ENCODE assay signal across 7 mouse cellular contexts in genomic region chr11:69766872-69767624, GRCm38 (mm10). TPM values are rescaled to one million over a fixed set of nuclear protein-coding genes. Genes with fewer than 3 reads are reported as not detected.
DNase-seq lines count a peak whose midpoint lies in the region; ATAC-seq and TF ChIP-seq lines count a peak whose summit lies in the region.

No protein-coding gene starts in this region.

- no peak overlapping the region for H3K9ac ChIP-seq in ES-E14 (ENCODE audit: insufficient read depth, low read depth, low read length, poor library complexity, severe bottlenecking)
- H3K9ac ChIP-seq in hindbrain, embryonic 14.5 days = peak overlapping the region; percentile 94
- H3K9ac ChIP-seq in lung, embryonic 14.5 days = peak overlapping the region; percentile 94

- peak overlapping the region; percentile 54 for H3K4me2 ChIP-seq in hindbrain, embryonic 14.5 days (replicated peaks)
- H3K4me2 ChIP-seq in lung, embryonic 14.5 days = peak overlapping the region; percentile 82

- peaks cover 0 to 11% of the 10 kb centered on the region in 2 experiments; a peak in 2 of 4 replicates for H3K4me1 ChIP-seq in ES-E14 (ENCODE audit: control insufficient read depth in 2 of 2, insufficient read depth in 2 of 2, low read length in 2 of 2, poor library complexity in 1 of 2)
- peaks cover 15% of the 10 kb centered on the region for H3K4me1 ChIP-seq in cortical plate, adult 2 months (ENCODE audit: control insufficient read depth, insufficient read depth, low read length)
- H3K4me1 ChIP-seq in hindbrain, embryonic 14.5 days (replicated peaks; ENCODE audit: control insufficient read depth, insufficient read depth, low read length) = peaks cover 19% of the 10 kb centered on the region
- H3K4me1 ChIP-seq in lung, embryonic 14.5 days (ENCODE audit: insufficient read depth) = peaks cover 10% of the 10 kb centered on the region; the same call in 1 of the 2 replicates
- peaks cover 22% of the 10 kb centered on the region for H3K4me1 ChIP-seq in thymus, adult 2 months (replicated peaks; ENCODE audit: control insufficient read depth, insufficient read depth, low read length)

- H3K9me3 ChIP-seq in ES-E14 (ENCODE audit: control insufficient read depth, insufficient read depth, low read depth, low read length) = no peaks in the 10 kb centered on the region
- no peaks in the 10 kb centered on the region for H3K9me3 ChIP-seq in hindbrain, embryonic 14.5 days (ENCODE audit: control insufficient read depth, low read length)
- H3K9me3 ChIP-seq in lung, embryonic 14.5 days (ENCODE audit: low read depth, low read length) = no peaks in the 10 kb centered on the region

- no peak overlapping the region for H3K27ac ChIP-seq in ES-E14 (ENCODE audit: insufficient read depth, low read depth, low read length, poor library complexity, severe bottlenecking)
- H3K27ac ChIP-seq in cortical plate, adult 2 months (ENCODE audit: insufficient read depth, low read length) = peak overlapping the region; percentile 100
- peak overlapping the region; percentile 90; the same call in 1 of the 2 replicates for H3K27ac ChIP-seq in hindbrain, embryonic 14.5 days
- H3K27ac ChIP-seq in lung, embryonic 14.5 days (ENCODE audit: low read depth) = peak overlapping the region; percentile 92; the same call in 1 of the 2 replicates
- no peak overlapping the region for H3K27ac ChIP-seq in thymus, adult 2 months (ENCODE audit: control insufficient read depth, insufficient read depth, low read length)

- no peak for TF ChIP-seq CTCF in cortical plate, adult 2 months (IDR thresholded peaks at IDR 0.05; ENCODE audit: extremely low read depth, insufficient read depth, low read length)
- no peak for TF ChIP-seq CTCF in lung, embryonic 14.5 days (IDR thresholded peaks at IDR 0.05; ENCODE audit: low read depth)
- TF ChIP-seq CTCF in thymus, adult 2 months (IDR thresholded peaks at IDR 0.05; ENCODE audit: borderline replicate concordance, control insufficient read depth, extremely low read depth, insufficient read depth, low read length, poor library complexity) = no peak

- DNase-seq in ES-E14 (ENCODE audit: low read depth, low spot score) = no peak
- no peak for DNase-seq in hindbrain, embryonic 14.5 days (ENCODE audit: low spot score)
- no peak for DNase-seq in lung, embryonic 14.5 days
- no peak for DNase-seq in B cell, adult 2 months
- no peak for DNase-seq in thymus, adult 2 months
- no peak for DNase-seq in layer of hippocampus, adult 9-10 months (ENCODE audit: low spot score)

- peak overlapping the region; percentile 84 to 93 for H3K4me3 ChIP-seq in ES-E14 (ENCODE audit: insufficient read depth in 1 of 2, low read depth in 1 of 2, low read length in 2 of 2, poor library complexity in 1 of 2, severe bottlenecking in 1 of 2)
- peak overlapping the region; percentile 99 for H3K4me3 ChIP-seq in cortical plate, adult 2 months (ENCODE audit: insufficient read depth, low read length)
- H3K4me3 ChIP-seq in hindbrain, embryonic 14.5 days (replicated peaks; ENCODE audit: low read length) = peak overlapping the region; percentile 81
- H3K4me3 ChIP-seq in lung, embryonic 14.5 days (ENCODE audit: low read depth, low read length) = peak overlapping the region; percentile 86
- H3K4me3 ChIP-seq in thymus, adult 2 months (ENCODE audit: control insufficient read depth, insufficient read depth, low read length) = no peak overlapping the region

- H3K36me3 ChIP-seq in ES-E14 (ENCODE audit: control insufficient read depth, insufficient read depth, low read length, poor library complexity, severe bottlenecking) = no peaks in the 10 kb centered on the region
- no peaks in the 10 kb centered on the region for H3K36me3 ChIP-seq in hindbrain, embryonic 14.5 days (replicated peaks; ENCODE audit: control insufficient read depth, insufficient read depth)
- no peaks in the 10 kb centered on the region for H3K36me3 ChIP-seq in lung, embryonic 14.5 days (ENCODE audit: insufficient read depth)
- H3K36me3 ChIP-seq in thymus, adult 2 months (ENCODE audit: control insufficient read depth, insufficient read depth, low read length) = no peaks in the 10 kb centered on the region

- no peak for TF ChIP-seq POLR2A in cortical plate, adult 2 months (IDR thresholded peaks at IDR 0.05; ENCODE audit: extremely low read depth, insufficient read depth, low read length)
- TF ChIP-seq POLR2A in thymus, adult 2 months (IDR thresholded peaks at IDR 0.05; ENCODE audit: control insufficient read depth, extremely low read depth, insufficient read depth, low read length, poor library complexity) = no peak

- H3K27me3 ChIP-seq in hindbrain, embryonic 14.5 days (ENCODE audit: control insufficient read depth, insufficient read depth, low read length) = no peaks in the 10 kb centered on the region
- H3K27me3 ChIP-seq in lung, embryonic 14.5 days (ENCODE audit: insufficient read depth, low read length) = no peaks in the 10 kb centered on the region
- no peaks in the 10 kb centered on the region for H3K27me3 ChIP-seq in thymus, adult 2 months (ENCODE audit: control insufficient read depth, insufficient read depth, low read length)

- in situ Hi-C loops in ES-E14 (cut with MboI; ENCODE audit: low sequenced_read_pairs in 2 of 2, unreplicated experiment in 2 of 2) = no loop called here

- ATAC-seq in hindbrain, embryonic 14.5 days (ENCODE audit: low FRiP score) = no peak
- 0 out of 2 replicates have a peak, but pooled peaks have one; percentile 12 for ATAC-seq in lung, embryonic 14.5 days (ENCODE audit: insufficient read depth)

- WGBS in hindbrain, embryonic 14.5 days = 72% methylated on average over 13 of the region's 13 CpGs
- 39% methylated on average over 13 of the region's 13 CpGs for WGBS in lung, embryonic 14.5 days
- 88% methylated on average over 13 of the region's 13 CpGs for WGBS in thymus, adult 2 months

TF ChIP-seq in ES-E14, 5 proteins besides CTCF, POLR2A, EP300 and RAD21:
- no peak for TF ChIP-seq MAFK (IDR thresholded peaks at IDR 0.05; ENCODE audit: insufficient read depth, low read depth, low read length)
- no peak for TF ChIP-seq CHD2 (IDR thresholded peaks at IDR 0.05; ENCODE audit: low read depth, low read length)
- TF ChIP-seq ZNF384 (IDR thresholded peaks at IDR 0.05; ENCODE audit: low read depth, low read length) = no peak

RNA-seq across cellular contexts. Expression of gene Zbtb4, which starts 1.3 kb away (rescaled TPM):
- 1.6 and 3.0 TPM in 2 replicates for total RNA-seq in ES-E14 (2012; rRNA removed)
- polyA plus RNA-seq in cortical plate, adult 2 months (2012; rRNA removed) = 56.7 and 58.2 TPM in 2 replicates
- 4.6 TPM in 2 replicates for polyA plus RNA-seq in hindbrain, embryonic 14.5 days (2014; fragmentation: Nextera tagmentation; extraction: Ambion mirVana)
- 2.5 TPM in 2 replicates for polyA plus RNA-seq in lung, embryonic 14.5 days (2014; fragmentation: Nextera tagmentation; extraction: Ambion mirVana)
- 32.2 and 35.6 TPM in 2 replicates for polyA plus RNA-seq in thymus, adult 2 months (2012; rRNA removed)

RNA-seq across cellular contexts. Expression of gene Slc35g3, which starts 5.3 kb away (rescaled TPM):
- total RNA-seq in ES-E14 (2012; rRNA removed) = 0.22 and 0.48 TPM in 2 replicates
- 0.06 TPM in 1 of 2 replicates, not detected in the other for polyA plus RNA-seq in cortical plate, adult 2 months (2012; rRNA removed)
- polyA plus RNA-seq in hindbrain, embryonic 14.5 days (2014; fragmentation: Nextera tagmentation; extraction: Ambion mirVana) = 0.27 and 0.39 TPM in 2 replicates
- polyA plus RNA-seq in lung, embryonic 14.5 days (2014; fragmentation: Nextera tagmentation; extraction: Ambion mirVana) = 0.12 and 0.20 TPM in 2 replicates
- polyA plus RNA-seq in thymus, adult 2 months (2012; rRNA removed) = 0.08 and 0.29 TPM in 2 replicates

RNA-seq across cellular contexts. Expression of gene Polr2a, which starts 8.6 kb away (rescaled TPM):
- total RNA-seq in ES-E14 (2012; rRNA removed) = 71.9 and 74.2 TPM in 2 replicates
- 21.7 and 23.2 TPM in 2 replicates for polyA plus RNA-seq in cortical plate, adult 2 months (2012; rRNA removed)
- 24.3 and 26.9 TPM in 2 replicates for polyA plus RNA-seq in hindbrain, embryonic 14.5 days (2014; fragmentation: Nextera tagmentation; extraction: Ambion mirVana)
- polyA plus RNA-seq in lung, embryonic 14.5 days (2014; fragmentation: Nextera tagmentation; extraction: Ambion mirVana) = 50.4 and 50.5 TPM in 2 replicates
- 113 and 125 TPM in 2 replicates for polyA plus RNA-seq in thymus, adult 2 months (2012; rRNA removed)

RNA-seq across cellular contexts. Expression of gene Chrnb1, which starts 28.7 kb away (rescaled TPM):
- total RNA-seq in ES-E14 (2012; rRNA removed) = 3.8 and 5.7 TPM in 2 replicates
- 1.4 and 2.1 TPM in 2 replicates for polyA plus RNA-seq in cortical plate, adult 2 months (2012; rRNA removed)
- polyA plus RNA-seq in hindbrain, embryonic 14.5 days (2014; fragmentation: Nextera tagmentation; extraction: Ambion mirVana) = 1.4 and 1.6 TPM in 2 replicates
- polyA plus RNA-seq in lung, embryonic 14.5 days (2014; fragmentation: Nextera tagmentation; extraction: Ambion mirVana) = 12.1 and 14.6 TPM in 2 replicates
- polyA plus RNA-seq in thymus, adult 2 months (2012; rRNA removed) = 12.9 and 15.7 TPM in 2 replicates

RNA-seq across cellular contexts. Expression of gene Fgf11, which starts 34.6 kb away (rescaled TPM):
- 0.31 and 0.42 TPM in 2 replicates for total RNA-seq in ES-E14 (2012; rRNA removed)
- 17.3 and 17.6 TPM in 2 replicates for polyA plus RNA-seq in cortical plate, adult 2 months (2012; rRNA removed)
- 4.3 TPM in 2 replicates for polyA plus RNA-seq in hindbrain, embryonic 14.5 days (2014; fragmentation: Nextera tagmentation; extraction: Ambion mirVana)
- 1.6 TPM in 2 replicates for polyA plus RNA-seq in lung, embryonic 14.5 days (2014; fragmentation: Nextera tagmentation; extraction: Ambion mirVana)
- polyA plus RNA-seq in thymus, adult 2 months (2012; rRNA removed) = 1.7 and 2.4 TPM in 2 replicates

Comparison
In these comparisons a context has a peak if more than half of its experiments do, and no peak if none do; other contexts are left out.
1. H3K27ac ChIP-seq: peak in cortical plate, adult 2 months (single experiment), hindbrain, embryonic 14.5 days (single experiment) and lung, embryonic 14.5 days (single experiment); none in ES-E14 (single experiment) and thymus, adult 2 months (single experiment).